Mouse (Mus musculus) gastrocnemius, postnatal 25 days (tissue): Measurements from ENCODE around the gene Gm15128. TPM values are rescaled to one million over a fixed set of nuclear protein-coding genes. Genes with fewer than 3 reads are reported as not detected.
"Not testable (repeated sequence)": the region's sequence is repeated elsewhere in the genome, so short reads cannot be mapped to it uniquely, and the experiment has no call there.

Source experiments
- DNase-seq: peaks from one replicate; pipeline ENCODE4 v3.0.0; 2022
- long read RNA-seq, 2 experiments: library from polyadenylated mRNA; stranded (forward); transcript quantifications; one replicate each; pipeline ENCODE4 v2.0.0; 2021
- total RNA-seq, 2 experiments: library from RNA; stranded (reverse); gene quantifications; 1 replicate in 1 of 2; 2 replicates in 1 of 2; pipeline ENCODE4 v1.2.3; 2021

Gene Gm15128
- total RNA-seq = not detected
- long read RNA-seq, experiment 1 = 0 reads
- long read RNA-seq, experiment 2 = 0 reads

DNA sequence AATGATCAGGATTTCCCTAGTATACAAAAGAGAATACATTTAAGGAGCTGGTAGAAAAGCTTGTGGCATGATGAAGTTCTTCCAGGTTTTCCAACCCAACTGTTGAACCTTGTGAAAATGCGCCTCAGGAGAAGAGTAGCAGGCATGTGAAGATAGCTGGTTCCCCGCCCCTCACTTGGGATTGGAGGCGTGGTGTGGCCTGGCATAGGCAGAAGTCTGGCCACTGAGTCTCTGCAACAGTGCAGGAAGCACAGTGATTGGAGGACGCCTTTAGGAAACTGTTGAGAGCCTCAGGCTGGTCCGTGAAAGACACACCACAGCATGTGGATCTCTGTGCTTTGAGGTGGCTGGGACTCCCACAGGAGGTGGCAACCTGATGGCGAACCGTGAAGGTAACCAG, at the start of gene Gm15128:
Gene Gm15128 (plus strand): TSS at position 301 of the 400 bp plus-strand sequence.
- DNase-seq = not testable (repeated sequence)

Other genes starting within 250 kb of the Gm15128 start
- gene Lrch2, start 211.9 kb upstream of the Gm15128 start, total RNA-seq = 1 to 10 TPM in 1 of 2 experiments, under 1 TPM in 1; 0.59 to 1.3 TPM
- gene Gm15080, start 227.0 kb downstream of the Gm15128 start, total RNA-seq = not detected